Mouse (Mus musculus): ENCODE results near the gene Nol12. TPM values are rescaled to one million over a fixed set of nuclear protein-coding genes. Genes with fewer than 3 reads are reported as not detected.

Gene Nol12
- polyA plus RNA-seq, 1 experiment: 39.5 TPM

- TF ChIP-seq POLR2A (IDR thresholded peaks at IDR 0.05; ENCODE audit: extremely low read depth, insufficient read depth, low read length): no peak
- no peak for TF ChIP-seq CTCF (IDR thresholded peaks at IDR 0.05; ENCODE audit: extremely low read depth, insufficient read depth, low read length)
- no peaks in the 10 kb centered on the region for H3K4me1 ChIP-seq (ENCODE audit: control insufficient read depth, insufficient read depth, low read length)
- H3K27ac ChIP-seq (ENCODE audit: insufficient read depth, low read length): no peak overlapping the region
These were observed 22.3 kb downstream of the Nol12 start for GRCm38 (mm10) chr15:78957021-78957420.

GRCm38 (mm10) chr15:78959537-78959936 is 24.8 kb downstream of the Nol12 start:
- Histone ChIP-seq H3K4me1 (ENCODE audit: control insufficient read depth, insufficient read depth, low read length) (no peaks in the 10 kb centered on the region), H3K4me3 (ENCODE audit: insufficient read depth, low read length) (no peak overlapping the region), H3K27ac (ENCODE audit: insufficient read depth, low read length) (no peak overlapping the region)
- TF ChIP-seq CTCF (IDR thresholded peaks at IDR 0.05; ENCODE audit: extremely low read depth, insufficient read depth, low read length): no peak
- no peak for TF ChIP-seq POLR2A (IDR thresholded peaks at IDR 0.05; ENCODE audit: extremely low read depth, insufficient read depth, low read length)

More at GRCm38 (mm10) chr15:78957021-78957420, 22.3 kb downstream of the Nol12 start:
- no peak overlapping the region for H3K4me3 ChIP-seq (ENCODE audit: insufficient read depth, low read length)

- H3K4me1 ChIP-seq (ENCODE audit: control insufficient read depth, insufficient read depth, low read length): no peaks in the 10 kb centered on the region
- no peak overlapping the region for H3K4me3 ChIP-seq (ENCODE audit: insufficient read depth, low read length)
- TF ChIP-seq CTCF (IDR thresholded peaks at IDR 0.05; ENCODE audit: extremely low read depth, insufficient read depth, low read length) (no peak), POLR2A (IDR thresholded peaks at IDR 0.05; ENCODE audit: extremely low read depth, insufficient read depth, low read length) (no peak)
- H3K27ac ChIP-seq (ENCODE audit: insufficient read depth, low read length): no peak overlapping the region
These were observed 25.4 kb downstream of the Nol12 start for GRCm38 (mm10) chr15:78960088-78960487.

- TF ChIP-seq CTCF (IDR thresholded peaks at IDR 0.05; ENCODE audit: extremely low read depth, insufficient read depth, low read length): peak; percentile 49
- TF ChIP-seq POLR2A (IDR thresholded peaks at IDR 0.05; ENCODE audit: extremely low read depth, insufficient read depth, low read length): no peak
- Histone ChIP-seq H3K4me1 (ENCODE audit: control insufficient read depth, insufficient read depth, low read length) (no peaks in the 10 kb centered on the region), H3K4me3 (ENCODE audit: insufficient read depth, low read length) (no peak overlapping the region), H3K27ac (ENCODE audit: insufficient read depth, low read length) (no peak overlapping the region)
These were observed 28.2 kb downstream of the Nol12 start for GRCm38 (mm10) chr15:78962885-78963284.

GRCm38 (mm10) chr15:78971626-78972025 is 36.9 kb downstream of the Nol12 start:
- TF ChIP-seq POLR2A (IDR thresholded peaks at IDR 0.05; ENCODE audit: extremely low read depth, insufficient read depth, low read length): no peak
- TF ChIP-seq CTCF (IDR thresholded peaks at IDR 0.05; ENCODE audit: extremely low read depth, insufficient read depth, low read length): no peak
- H3K4me1 ChIP-seq (ENCODE audit: control insufficient read depth, insufficient read depth, low read length): no peaks in the 10 kb centered on the region
- no peak overlapping the region for H3K4me3 ChIP-seq (ENCODE audit: insufficient read depth, low read length)
- no peak overlapping the region for H3K27ac ChIP-seq (ENCODE audit: insufficient read depth, low read length)

GRCm38 (mm10) chr15:78973950-78974349 is 39.2 kb downstream of the Nol12 start:
- no peak overlapping the region for H3K4me3 ChIP-seq (ENCODE audit: insufficient read depth, low read length)
- TF ChIP-seq POLR2A (IDR thresholded peaks at IDR 0.05; ENCODE audit: extremely low read depth, insufficient read depth, low read length): no peak
- peak; percentile 38 for TF ChIP-seq CTCF (IDR thresholded peaks at IDR 0.05; ENCODE audit: extremely low read depth, insufficient read depth, low read length)
- no peaks in the 10 kb centered on the region for H3K4me1 ChIP-seq (ENCODE audit: control insufficient read depth, insufficient read depth, low read length)
- no peak overlapping the region for H3K27ac ChIP-seq (ENCODE audit: insufficient read depth, low read length)

- no peak overlapping the region for H3K27ac ChIP-seq (ENCODE audit: insufficient read depth, low read length)
- H3K4me3 ChIP-seq (ENCODE audit: insufficient read depth, low read length): no peak overlapping the region
- TF ChIP-seq POLR2A (IDR thresholded peaks at IDR 0.05; ENCODE audit: extremely low read depth, insufficient read depth, low read length): no peak
- TF ChIP-seq CTCF (IDR thresholded peaks at IDR 0.05; ENCODE audit: extremely low read depth, insufficient read depth, low read length): no peak
- H3K4me1 ChIP-seq (ENCODE audit: control insufficient read depth, insufficient read depth, low read length): no peaks in the 10 kb centered on the region
These were observed 43.0 kb downstream of the Nol12 start for GRCm38 (mm10) chr15:78977676-78978159.

- Histone ChIP-seq H3K27ac (ENCODE audit: insufficient read depth, low read length) (no peak overlapping the region), H3K4me3 (ENCODE audit: insufficient read depth, low read length) (no peak overlapping the region), H3K4me1 (ENCODE audit: control insufficient read depth, insufficient read depth, low read length) (0 out of 2 replicates have a peak, but pooled peaks cover 1% of the 10 kb centered on the region)
- no peak for TF ChIP-seq CTCF (IDR thresholded peaks at IDR 0.05; ENCODE audit: extremely low read depth, insufficient read depth, low read length)
- TF ChIP-seq POLR2A (IDR thresholded peaks at IDR 0.05; ENCODE audit: extremely low read depth, insufficient read depth, low read length): no peak
These were observed 44.1 kb downstream of the Nol12 start for GRCm38 (mm10) chr15:78978875-78979274.

GRCm38 (mm10) chr15:78980084-78980483 is 45.4 kb downstream of the Nol12 start:
- H3K4me1 ChIP-seq (ENCODE audit: control insufficient read depth, insufficient read depth, low read length): peaks cover 4% of the 10 kb centered on the region; the same call in 1 of the 2 replicates
- TF ChIP-seq POLR2A (IDR thresholded peaks at IDR 0.05; ENCODE audit: extremely low read depth, insufficient read depth, low read length): no peak
- no peak for TF ChIP-seq CTCF (IDR thresholded peaks at IDR 0.05; ENCODE audit: extremely low read depth, insufficient read depth, low read length)
- H3K27ac ChIP-seq (ENCODE audit: insufficient read depth, low read length): no peak overlapping the region
- H3K4me3 ChIP-seq (ENCODE audit: insufficient read depth, low read length): no peak overlapping the region

GRCm38 (mm10) chr15:78982658-78983435 is 48.1 kb downstream of the Nol12 start:
- H3K4me3 ChIP-seq (ENCODE audit: insufficient read depth, low read length): peak overlapping the region; percentile 55
- H3K4me1 ChIP-seq (ENCODE audit: control insufficient read depth, insufficient read depth, low read length): peaks cover 4% of the 10 kb centered on the region; the same call in 1 of the 2 replicates
- peak overlapping the region; percentile 92 for H3K27ac ChIP-seq (ENCODE audit: insufficient read depth, low read length)
- no peak for TF ChIP-seq CTCF (IDR thresholded peaks at IDR 0.05; ENCODE audit: extremely low read depth, insufficient read depth, low read length)
- TF ChIP-seq POLR2A (IDR thresholded peaks at IDR 0.05; ENCODE audit: extremely low read depth, insufficient read depth, low read length): no peak

Measured in cortical plate, adult 2 months (tissue).